Mouse (Mus musculus) heart, adult 2 months (tissue): Measurements from ENCODE around the gene Surf6. TPM values are rescaled to one million over a fixed set of nuclear protein-coding genes. Genes with fewer than 3 reads are reported as not detected.
A peak's percentile ranks its signal among the peaks of the same experiment; 100 is the strongest.

Source experiments
- DNase-seq, 2 experiments: peaks; one replicate each; pipeline ENCODE4 v3.0.0; 2021
- H3K27ac ChIP-seq: fragments of 200-600 bp; 2 replicates; pipeline ENCODE4 v1.8.1; 2022
- H3K27me3 ChIP-seq: fragments of 200-500 bp; 2 replicates; pipeline ENCODE4 v1.6.1; 2012; ENCODE audit warnings: mild to moderate bottlenecking, low read length, inconsistent platforms, mixed read lengths; ENCODE audit not compliant: control insufficient read depth, insufficient read depth
- H3K36me3 ChIP-seq: fragments of 200-500 bp; 2 replicates; pipeline ENCODE4 v1.6.1; 2012; ENCODE audit warnings: low read length, inconsistent platforms; ENCODE audit not compliant: control insufficient read depth, insufficient read depth
- H3K4me1 ChIP-seq: fragments of 200-500 bp; 2 replicates; pipeline ENCODE4 v1.6.1; 2011; ENCODE audit warnings: low read length; ENCODE audit not compliant: control insufficient read depth, insufficient read depth
- H3K4me3 ChIP-seq: fragments of 200-600 bp; 2 replicates; pipeline ENCODE4 v1.8.1; 2022
- H3K79me2 ChIP-seq: fragments of 200-500 bp; replicated peaks from 2 replicates; pipeline ENCODE4 v1.6.1; 2012; ENCODE audit warnings: mild to moderate bottlenecking, inconsistent platforms, low read length, moderate library complexity, mixed read lengths; ENCODE audit not compliant: control insufficient read depth, insufficient read depth
- H3K9ac ChIP-seq: fragments of 200-500 bp; 2 replicates; pipeline ENCODE4 v1.6.1; 2012; ENCODE audit warnings: low read depth, mild to moderate bottlenecking, control low read depth, inconsistent platforms, low read length, mixed read lengths
- CTCF ChIP-seq: fragments of 200-600 bp; IDR thresholded peaks from 2 replicates; pipeline ENCODE4 v1.8.1; 2022; ENCODE audit warnings: antibody characterized with exemption, mild to moderate bottlenecking, moderate library complexity
- EP300 ChIP-seq: fragments of 200-500 bp; IDR thresholded peaks from 2 replicates; pipeline ENCODE4 v1.6.1; 2011; ENCODE audit warnings: low read depth, low read length, control low read depth; ENCODE audit not compliant: insufficient read depth
- POLR2A ChIP-seq: fragments of 200-500 bp; IDR thresholded peaks from 2 replicates; pipeline ENCODE4 v1.6.1; 2011; ENCODE audit warnings: mild to moderate bottlenecking, low read depth, low read length, control low read depth; ENCODE audit not compliant: insufficient read depth
- WGBS: fragments of 180-500 bp; shearing (Covaris S2); methylation state at CpG from one replicate; pipeline ENCODE4 v1.1.7; 2018; 5-methylcytosine and 5-hydroxymethylcytosine counted together
- intact Hi-C: fragments of 180-260 bp; cut with DNase I; formaldehyde crosslinking; loops from one replicate; pipeline ENCODE4 v1.15.1; 2025
- polyA plus RNA-seq: library from polyadenylated mRNA; depleted of rRNA; stranded (reverse); fragments of >200 nt; gene quantifications from 2 replicates; pipeline ENCODE4 v1.2.3, GENCODE M21; 2012; rRNA removed
- total RNA-seq, 2 experiments: library from RNA; stranded (reverse); gene quantifications; 2 replicates each; pipeline ENCODE4 v1.2.3; 2021

The Surf6 gene
- total and polyA plus RNA-seq, 3 experiments, result 4.4 to 13.2 (median 12.7) TPM

DNA sequence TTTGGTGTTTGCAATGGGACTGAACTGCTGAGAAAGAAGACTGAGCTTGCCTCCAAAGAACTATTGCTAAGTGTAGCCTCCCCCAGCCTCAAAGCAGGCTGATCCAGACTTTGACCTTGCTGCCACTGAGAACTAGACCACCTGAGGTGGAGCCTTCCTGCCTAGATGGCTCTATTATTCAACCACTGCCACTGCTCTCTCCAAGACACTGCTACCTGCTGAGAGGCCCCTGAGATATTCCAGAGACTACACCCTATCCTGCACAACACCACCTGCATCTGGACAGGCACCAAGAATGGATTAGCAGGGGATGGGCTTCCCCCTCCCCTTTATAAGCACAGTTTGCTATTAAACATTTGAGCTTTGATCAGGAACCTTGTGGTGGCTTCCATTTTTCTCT lies 24.1 kb downstream of the Surf6 start:
- Histone ChIP-seq H3K79me2 (no peaks in the 10 kb centered on the region), H3K4me3 (no peak overlapping the region), H3K27ac (no peak overlapping the region), H3K36me3 (no peaks in the 10 kb centered on the region), H3K4me1 (no peaks in the 10 kb centered on the region), H3K27me3 (0 out of 2 replicates have a peak, but pooled peaks cover 2% of the 10 kb centered on the region), H3K9ac (no peak overlapping the region)
- DNase-seq, result no peak
- TF ChIP-seq POLR2A, result no peak
- TF ChIP-seq CTCF, result no peak
- no peak for TF ChIP-seq EP300
- intact Hi-C loops, result no loop called here

DNA sequence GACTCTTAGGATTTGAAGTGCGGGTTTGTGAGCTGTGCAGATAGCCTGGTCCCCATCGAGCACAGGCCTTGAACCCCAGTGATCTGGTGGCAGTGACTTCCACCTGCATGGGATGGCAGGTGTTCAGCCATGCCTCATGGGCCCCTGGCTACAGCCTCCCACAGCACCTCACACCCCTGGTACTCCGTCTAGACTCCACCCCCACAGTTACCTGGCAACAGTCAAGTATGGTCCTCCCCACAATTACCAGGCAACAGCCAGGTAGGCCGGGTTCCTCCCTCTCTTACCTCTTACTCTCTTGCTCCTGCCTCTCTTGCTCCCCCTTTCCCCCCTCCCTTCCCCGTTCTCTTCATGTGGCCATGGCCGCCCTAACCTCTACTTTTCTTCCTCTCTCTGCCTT lies 32.0 kb downstream of the Surf6 start:
- no peaks in the 10 kb centered on the region for H3K27me3 ChIP-seq
- WGBS, result 48% methylated on average over 6 of the region's 6 CpGs
- no peak for DNase-seq
- H3K4me3 ChIP-seq, result no peak overlapping the region
- no peak overlapping the region for H3K27ac ChIP-seq
- intact Hi-C loops, result no loop called here
- H3K79me2 ChIP-seq, result no peaks in the 10 kb centered on the region
- no peaks in the 10 kb centered on the region for H3K4me1 ChIP-seq
- TF ChIP-seq POLR2A (no peak), EP300 (no peak), CTCF (no peak)
- no peak overlapping the region for H3K9ac ChIP-seq
- no peaks in the 10 kb centered on the region for H3K36me3 ChIP-seq

DNA sequence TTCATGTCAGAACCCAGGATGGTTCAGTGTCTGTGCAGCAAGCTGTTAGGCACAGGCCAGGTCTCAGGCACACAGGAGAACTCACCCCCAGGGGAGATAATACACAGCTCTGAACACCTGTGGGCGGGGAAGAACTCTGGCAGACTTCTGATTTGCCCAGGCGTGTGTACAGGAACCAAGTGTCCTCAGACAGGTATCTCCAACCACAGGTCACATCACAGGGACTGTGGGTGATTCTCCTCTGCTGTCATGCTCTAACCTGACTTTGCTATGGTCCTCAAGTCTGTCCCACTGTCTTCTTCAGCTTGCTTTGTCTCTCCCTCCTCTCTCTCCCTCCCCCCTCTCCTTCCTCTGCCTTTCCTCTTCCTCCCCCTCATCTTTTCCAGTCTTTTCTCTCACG lies 37.8 kb downstream of the Surf6 start, which contains the start of gene Abo:
Abo (minus strand) TSS at position 101 of the 400 bp plus-strand sequence.
- Histone ChIP-seq H3K4me3 (no peak within 1 kb of the TSS), H3K27me3 (0 out of 2 replicates have a peak, but pooled peaks cover 2% of the 10 kb centered on the region), H3K36me3 (no peaks in the 10 kb centered on the region), H3K9ac (no peak within 1 kb of the TSS), H3K4me1 (no peaks in the 10 kb centered on the region), H3K79me2 (no peaks in the 10 kb centered on the region), H3K27ac (no peak within 1 kb of the TSS)
- intact Hi-C loops, result no loop called here
- TF ChIP-seq CTCF (no peak), EP300 (no peak), POLR2A (no peak)
- WGBS, result 46% methylated on average over 3 of the region's 3 CpGs
- no peak for DNase-seq

DNA sequence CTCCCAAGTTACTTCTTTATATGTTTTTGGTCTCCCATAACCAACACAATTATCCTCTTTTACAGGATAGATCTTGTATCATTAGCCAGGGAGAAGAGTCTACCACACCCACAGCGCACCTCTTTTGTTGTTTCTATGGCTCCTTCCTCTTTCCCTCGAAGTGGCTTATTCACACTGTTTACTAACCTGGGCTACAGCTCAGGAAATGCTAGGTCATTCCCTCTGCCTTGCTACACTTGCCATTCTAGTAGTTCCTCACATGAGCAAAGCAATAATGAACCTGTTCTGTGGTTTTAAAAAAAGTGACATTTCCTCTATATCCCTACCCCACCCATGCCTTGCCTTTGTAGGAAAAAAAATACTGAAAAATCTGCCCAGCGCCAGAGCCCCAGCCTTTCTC lies 39.8 kb downstream of the Surf6 start:
- Histone ChIP-seq H3K36me3 (no peaks in the 10 kb centered on the region), H3K4me1 (no peaks in the 10 kb centered on the region), H3K79me2 (no peaks in the 10 kb centered on the region), H3K27ac (no peak overlapping the region), H3K27me3 (0 out of 2 replicates have a peak, but pooled peaks cover 2% of the 10 kb centered on the region), H3K4me3 (no peak overlapping the region), H3K9ac (no peak overlapping the region)
- no peak for DNase-seq
- 67% methylated on average over 3 of the region's 3 CpGs for WGBS
- TF ChIP-seq CTCF, result no peak
- TF ChIP-seq EP300, result no peak
- no peak for TF ChIP-seq POLR2A
- intact Hi-C loops, result no loop called here

DNA sequence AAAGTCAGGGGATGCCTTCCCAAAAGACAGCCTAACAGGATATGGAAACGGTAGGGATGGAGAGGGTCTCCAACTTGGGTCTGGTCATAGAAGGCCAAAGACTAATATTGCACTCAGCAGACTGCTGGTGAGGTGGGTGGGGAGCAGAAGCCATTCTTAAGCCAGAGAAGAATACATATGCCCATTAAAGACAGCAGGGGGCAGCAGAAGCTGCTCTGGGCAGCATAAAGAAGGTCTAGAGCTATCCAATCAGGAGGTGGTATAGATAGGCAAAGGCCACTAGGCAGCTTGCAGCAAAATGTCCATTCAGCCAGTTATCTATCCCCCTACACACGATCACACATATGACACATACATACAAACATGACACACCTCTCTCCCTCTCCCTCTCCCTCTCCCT lies 55.0 kb downstream of the Surf6 start:
- TF ChIP-seq EP300 (no peak), CTCF (peak; percentile 69), POLR2A (no peak)
- Histone ChIP-seq H3K4me1 (no peaks in the 10 kb centered on the region), H3K9ac (no peak overlapping the region), H3K27ac (no peak overlapping the region), H3K27me3 (no peaks in the 10 kb centered on the region), H3K36me3 (no peaks in the 10 kb centered on the region), H3K79me2 (no peaks in the 10 kb centered on the region), H3K4me3 (no peak overlapping the region)
- intact Hi-C loops, result loop anchor here (1.0 to 2.0 kb wide), 2 partner anchors 191 to 389 kb away; no protein-coding TSS in a partner anchor
- 49% methylated on average over 2 of the region's 2 CpGs for whole genome bisulfite sequencing
- DNase-seq, result no peak

Other genes with a start within 250 kb of the Surf6 start
- not detected for gene Lcn4, start 231.6 kb downstream of the Surf6 start, total RNA-seq
- not detected in 2 replicates for gene Lcn4, start 231.6 kb downstream of the Surf6 start, polyA plus RNA-seq
- gene Abo, start 37.9 kb downstream of the Surf6 start, total RNA-seq, result not detected
- not detected in 2 replicates for gene Abo, start 37.9 kb downstream of the Surf6 start, polyA plus RNA-seq
- 10 to 100 TPM; 20.7 to 26.0 TPM for gene Med22, start 7.8 kb upstream of the Surf6 start, total RNA-seq
- gene Med22, start 7.8 kb upstream of the Surf6 start, polyA plus RNA-seq, result 26.0 and 37.9 TPM in 2 replicates
- gene Rpl7a, start 7.9 kb upstream of the Surf6 start, total RNA-seq, result 100 to 1,000 TPM; 266 to 312 TPM
- gene Rpl7a, start 7.9 kb upstream of the Surf6 start, polyA plus RNA-seq, result 431 and 478 TPM in 2 replicates
- 10 to 100 TPM; 15.2 to 16.8 TPM for gene Surf2, start 13.5 kb upstream of the Surf6 start, total RNA-seq
- gene Surf2, start 13.5 kb upstream of the Surf6 start, polyA plus RNA-seq, result 21.6 and 22.7 TPM in 2 replicates
- 10 to 100 TPM; 49.7 to 68.0 TPM for gene Surf1, start 13.7 kb upstream of the Surf6 start, total RNA-seq
- gene Surf1, start 13.7 kb upstream of the Surf6 start, polyA plus RNA-seq, result 49.9 and 51.7 TPM in 2 replicates
- gene Surf4, start 31.0 kb upstream of the Surf6 start, total RNA-seq, result 10 to 100 TPM; 80.9 to 87.1 TPM
- 124 and 155 TPM in 2 replicates for gene Surf4, start 31.0 kb upstream of the Surf6 start, polyA plus RNA-seq
- gene Stkld1, start 31.2 kb upstream of the Surf6 start, total RNA-seq, result not detected
- gene Stkld1, start 31.2 kb upstream of the Surf6 start, polyA plus RNA-seq, result 0.06 TPM in 1 of 2 replicates, not detected in the other
- gene Rexo4, start 61.5 kb upstream of the Surf6 start, total RNA-seq, result 10 to 100 TPM; 11.2 to 13.1 TPM
- gene Rexo4, start 61.5 kb upstream of the Surf6 start, polyA plus RNA-seq, result 8.4 and 15.3 TPM in 2 replicates
- gene Adamts13, start 70.5 kb upstream of the Surf6 start, total RNA-seq, result not detected
- not detected in 2 replicates for gene Adamts13, start 70.5 kb upstream of the Surf6 start, polyA plus RNA-seq
- gene Cacfd1, start 107.0 kb upstream of the Surf6 start, total RNA-seq, result 10 to 100 TPM; 44.5 to 44.7 TPM
- gene Cacfd1, start 107.0 kb upstream of the Surf6 start, polyA plus RNA-seq, result 57.7 and 82.3 TPM in 2 replicates
- under 1 TPM; 0.21 to 0.41 TPM for gene Slc2a6, start 125.1 kb upstream of the Surf6 start, total RNA-seq
- gene Slc2a6, start 125.1 kb upstream of the Surf6 start, polyA plus RNA-seq, result 0.97 and 1.1 TPM in 2 replicates
- gene Mymk, start 169.3 kb upstream of the Surf6 start, total RNA-seq, result not detected
- gene Mymk, start 169.3 kb upstream of the Surf6 start, polyA plus RNA-seq, result 0.10 TPM in 1 of 2 replicates, not detected in the other
- 10 to 100 TPM in 1 of 2 experiments, 1 to 10 TPM in 1; 9.2 to 18.9 TPM for gene Adamtsl2, start 176.5 kb upstream of the Surf6 start, total RNA-seq
- 27.0 and 38.7 TPM in 2 replicates for gene Adamtsl2, start 176.5 kb upstream of the Surf6 start, polyA plus RNA-seq
- under 1 TPM; 0.44 to 0.77 TPM for gene Fam163b, start 239.6 kb upstream of the Surf6 start, total RNA-seq
- gene Fam163b, start 239.6 kb upstream of the Surf6 start, polyA plus RNA-seq, result 1.1 and 1.4 TPM in 2 replicates